ENCODE assay signal across 9 mouse cellular contexts in genomic region chrX:53610571-53610970, GRCm38 (mm10). TPM values are rescaled to one million over a fixed set of nuclear protein-coding genes. Genes with fewer than 3 reads are reported as not detected.
DNase-seq lines count a peak whose midpoint lies in the region; ATAC-seq and TF ChIP-seq lines count a peak whose summit lies in the region.
"Had no signal": no experiment of that assay in that cellular context is flagged by ENCODE, and none has a peak within 500 bp of the region (broad histone marks: within the 10 kb centered on the region; RNA-seq: fewer than 3 reads in every experiment).

No protein-coding gene starts in this region.

- ATAC-seq in hindbrain, embryonic 11.5 days (ENCODE audit: low FRiP score) = no peak
- no peak for ATAC-seq in hindbrain, embryonic 16.5 days
- ATAC-seq in megakaryocyte, adult 5-6 weeks (ENCODE audit: poor library complexity, severe bottlenecking) = peak; percentile 71

- no peaks in the 10 kb centered on the region for H3K9me3 ChIP-seq in hindbrain, embryonic 11.5 days (ENCODE audit: control insufficient read depth, low read length)
- H3K9me3 ChIP-seq in hindbrain, embryonic 16.5 days (ENCODE audit: control insufficient read depth, low read length) = no peaks in the 10 kb centered on the region
- no peaks in the 10 kb centered on the region for H3K9me3 ChIP-seq in MEL (replicated peaks; ENCODE audit: insufficient read depth, low read length)
- H3K9me3 ChIP-seq: megakaryocyte, embryonic 14.5 days had no signal

- 5% methylated on average over 3 of the region's 3 CpGs for WGBS in hindbrain, embryonic 11.5 days
- WGBS in hindbrain, embryonic 16.5 days = 3% methylated on average over 3 of the region's 3 CpGs

- peak in 2 of 3 experiments; percentile 41 to 59; a peak in 4 of 6 replicates for TF ChIP-seq CTCF in MEL (IDR thresholded peaks at IDR 0.05 in 2 of 3, conservative IDR thresholded peaks at IDR 0.05 in 1 of 3; ENCODE audit: control insufficient read depth in 1 of 3, insufficient read depth in 1 of 3, low read depth in 2 of 3, low read length in 3 of 3, poor library complexity in 1 of 3, severe bottlenecking in 1 of 3)

- TF ChIP-seq POLR2A in MEL (IDR thresholded peaks at IDR 0.05; ENCODE audit: control insufficient read depth in 1 of 2, insufficient read depth in 1 of 2, low read depth in 1 of 2, low read length in 2 of 2, poor library complexity in 1 of 2) = no peak

- no peak for TF ChIP-seq EP300 in MEL (IDR thresholded peaks at IDR 0.05; ENCODE audit: low read depth in 1 of 2, low read length in 2 of 2)

- H3K79me2 ChIP-seq in MEL (ENCODE audit: control insufficient read depth, insufficient read depth, low read length, poor library complexity) = no peaks in the 10 kb centered on the region

- no peak overlapping the region for H3K4me2 ChIP-seq in hindbrain, embryonic 11.5 days (replicated peaks; ENCODE audit: low read depth, low read length)
- H3K4me2 ChIP-seq in hindbrain, embryonic 16.5 days (ENCODE audit: low read length) = no peak overlapping the region

- H3K27ac ChIP-seq in hindbrain, embryonic 11.5 days (ENCODE audit: low read depth, low read length) = no peak overlapping the region
- H3K27ac ChIP-seq in hindbrain, embryonic 16.5 days (ENCODE audit: low read depth, low read length) = no peak overlapping the region
- no peak overlapping the region for H3K27ac ChIP-seq in MEL (ENCODE audit: control insufficient read depth, low read depth, low read length)

- no peaks in the 10 kb centered on the region for H3K36me3 ChIP-seq in hindbrain, embryonic 11.5 days (ENCODE audit: control insufficient read depth, insufficient read depth, low read length)
- H3K36me3 ChIP-seq in hindbrain, embryonic 16.5 days (ENCODE audit: control insufficient read depth, insufficient read depth, low read length) = no peaks in the 10 kb centered on the region
- no peaks in the 10 kb centered on the region for H3K36me3 ChIP-seq in MEL (ENCODE audit: control insufficient read depth in 1 of 2, insufficient read depth in 2 of 2, low read length in 2 of 2)

- no peak overlapping the region for H3K4me3 ChIP-seq in hindbrain, embryonic 11.5 days (ENCODE audit: low read depth, low read length)
- H3K4me3 ChIP-seq in hindbrain, embryonic 16.5 days (ENCODE audit: low read length) = no peak overlapping the region
- H3K4me3 ChIP-seq in MEL (ENCODE audit: control insufficient read depth in 1 of 2, insufficient read depth in 1 of 2, low read depth in 2 of 2, low read length in 2 of 2) = no peak overlapping the region
- H3K4me3 ChIP-seq: megakaryocyte, embryonic 14.5 days had no signal

- H3K4me1 ChIP-seq in hindbrain, embryonic 11.5 days (replicated peaks; ENCODE audit: control insufficient read depth, insufficient read depth, low read length) = no peaks in the 10 kb centered on the region
- no peaks in the 10 kb centered on the region for H3K4me1 ChIP-seq in hindbrain, embryonic 16.5 days (ENCODE audit: control insufficient read depth, insufficient read depth, low read depth, low read length)
- no peaks in the 10 kb centered on the region for H3K4me1 ChIP-seq in MEL (ENCODE audit: control insufficient read depth in 1 of 2, insufficient read depth in 2 of 2, low read length in 2 of 2)

- H3K9ac ChIP-seq in hindbrain, embryonic 11.5 days (ENCODE audit: low read depth, low read length) = no peak overlapping the region
- H3K9ac ChIP-seq in hindbrain, embryonic 16.5 days (ENCODE audit: low read depth, low read length) = no peak overlapping the region
- no peak overlapping the region for H3K9ac ChIP-seq in MEL (ENCODE audit: control insufficient read depth, low read depth, low read length, poor library complexity, severe bottlenecking)

- no peaks in the 10 kb centered on the region for H3K27me3 ChIP-seq in hindbrain, embryonic 11.5 days (ENCODE audit: control insufficient read depth, insufficient read depth, low read length)
- H3K27me3 ChIP-seq in hindbrain, embryonic 16.5 days (replicated peaks; ENCODE audit: control insufficient read depth, insufficient read depth, low read length) = no peaks in the 10 kb centered on the region
- no peaks in the 10 kb centered on the region for H3K27me3 ChIP-seq in MEL (ENCODE audit: control insufficient read depth in 1 of 2, insufficient read depth in 2 of 2, low read length in 2 of 2)
- H3K27me3 ChIP-seq: megakaryocyte, embryonic 14.5 days had no signal

- peak; percentile 65 for TF ChIP-seq RAD21 in MEL (IDR thresholded peaks at IDR 0.05; ENCODE audit: low read depth, low read length)

- peak; percentile 73 for DNase-seq in hindbrain, embryonic 11.5 days (ENCODE audit: low spot score)
- DNase-seq in MEL (ENCODE audit: low read depth, low spot score) = peak; percentile 49
- peak; percentile 79 for DNase-seq in cerebellum, adult 8-10 months
- DNase-seq in frontal cortex, postnatal 36 days (ENCODE audit: low spot score in 2 of 2) = peak; percentile 45 to 79
- peak; percentile 35 to 65 for DNase-seq in layer of hippocampus, adult 8-10 months (ENCODE audit: low spot score in 2 of 2)
- peak; percentile 8 for DNase-seq in testis, postnatal 14 days (ENCODE audit: low spot score)

TF ChIP-seq in MEL, 35 proteins besides CTCF, POLR2A, EP300 and RAD21:
- TF ChIP-seq USF2 (IDR thresholded peaks at IDR 0.05; ENCODE audit: borderline replicate concordance in 1 of 2, insufficient read depth in 1 of 2, low read depth in 1 of 2, low read length in 2 of 2) = no peak
- peak; percentile 34; the same call in 1 of the 2 replicates for TF ChIP-seq ZC3H11A (IDR thresholded peaks at IDR 0.05; ENCODE audit: low read depth, low read length)
- peak; percentile 66 for TF ChIP-seq SMC3 (IDR thresholded peaks at IDR 0.05; ENCODE audit: low read depth, low read length)

RNA-seq across cellular contexts. Expression of gene Gm14597, which starts 1.8 kb away (rescaled TPM):
- polyA plus RNA-seq in hindbrain, embryonic 11.5 days (2014; fragmentation: Nextera tagmentation; extraction: Ambion mirVana) = not detected in 2 replicates
- polyA plus RNA-seq in hindbrain, embryonic 16.5 days (2015; fragmentation: Nextera tagmentation; extraction: Ambion mirVana) = 0.63 TPM in 1 of 2 replicates, not detected in the other
- total RNA-seq in MEL (2012; rRNA removed) = not detected in 2 replicates
- not detected for polyA plus RNA-seq in MEL (2012; ENCODE audit: insufficient read depth in 1 of 2, insufficient read length in 2 of 2, low read depth in 1 of 2, low replicate concordance in 2 of 2, missing spikeins in 1 of 2)
- not detected for total RNA-seq in layer of hippocampus, adult 8-10 months (2022)
- not detected in 2 replicates for total RNA-seq in megakaryocyte, adult 5-6 weeks (2015)
- total RNA-seq in megakaryocyte, adult 5-6 weeks (2017) = not detected in 2 replicates

RNA-seq across cellular contexts. Expression of gene Rtl8c, which starts 2.7 kb away (rescaled TPM):
- polyA plus RNA-seq in hindbrain, embryonic 11.5 days (2014; fragmentation: Nextera tagmentation; extraction: Ambion mirVana) = 66.2 and 79.1 TPM in 2 replicates
- 213 and 235 TPM in 2 replicates for polyA plus RNA-seq in hindbrain, embryonic 16.5 days (2015; fragmentation: Nextera tagmentation; extraction: Ambion mirVana)
- total RNA-seq in MEL (2012; rRNA removed) = not detected in 2 replicates
- not detected for polyA plus RNA-seq in MEL (2012; ENCODE audit: insufficient read depth in 1 of 2, insufficient read length in 2 of 2, low read depth in 1 of 2, low replicate concordance in 2 of 2, missing spikeins in 1 of 2)
- total RNA-seq in layer of hippocampus, adult 8-10 months (2022) = 100 to 1,000 TPM; 174 to 229 (median 190) TPM
- 2.5 TPM in 1 of 2 replicates, not detected in the other for total RNA-seq in megakaryocyte, adult 5-6 weeks (2015)
- not detected in 2 replicates for total RNA-seq in megakaryocyte, adult 5-6 weeks (2017)

RNA-seq across cellular contexts. Expression of gene Rtl8a, which starts 32.9 kb away (rescaled TPM):
- polyA plus RNA-seq in hindbrain, embryonic 11.5 days (2014; fragmentation: Nextera tagmentation; extraction: Ambion mirVana) = 95.2 and 111 TPM in 2 replicates
- polyA plus RNA-seq in hindbrain, embryonic 16.5 days (2015; fragmentation: Nextera tagmentation; extraction: Ambion mirVana) = 223 and 232 TPM in 2 replicates
- total RNA-seq in MEL (2012; rRNA removed) = not detected in 2 replicates
- not detected for polyA plus RNA-seq in MEL (2012; ENCODE audit: insufficient read depth in 1 of 2, insufficient read length in 2 of 2, low read depth in 1 of 2, low replicate concordance in 2 of 2, missing spikeins in 1 of 2)
- total RNA-seq in layer of hippocampus, adult 8-10 months (2022) = 100 to 1,000 TPM; 171 to 286 (median 234) TPM
- total RNA-seq in megakaryocyte, adult 5-6 weeks (2015) = 7.3 and 7.4 TPM in 2 replicates
- 5.0 and 6.3 TPM in 2 replicates for total RNA-seq in megakaryocyte, adult 5-6 weeks (2017)

RNA-seq across cellular contexts. Expression of gene Rtl8b, which starts 59.6 kb away (rescaled TPM):
- 82.8 and 85.5 TPM in 2 replicates for polyA plus RNA-seq in hindbrain, embryonic 11.5 days (2014; fragmentation: Nextera tagmentation; extraction: Ambion mirVana)
- polyA plus RNA-seq in hindbrain, embryonic 16.5 days (2015; fragmentation: Nextera tagmentation; extraction: Ambion mirVana) = 179 and 188 TPM in 2 replicates
- not detected in 2 replicates for total RNA-seq in MEL (2012; rRNA removed)
- not detected for polyA plus RNA-seq in MEL (2012; ENCODE audit: insufficient read depth in 1 of 2, insufficient read length in 2 of 2, low read depth in 1 of 2, low replicate concordance in 2 of 2, missing spikeins in 1 of 2)
- 100 to 1,000 TPM; 166 to 180 (median 174) TPM for total RNA-seq in layer of hippocampus, adult 8-10 months (2022)
- 13.1 and 14.1 TPM in 2 replicates for total RNA-seq in megakaryocyte, adult 5-6 weeks (2015)
- 4.0 and 5.0 TPM in 2 replicates for total RNA-seq in megakaryocyte, adult 5-6 weeks (2017)

Comparison
In these comparisons a context has a peak if more than half of its experiments do, and no peak if none do; other contexts are left out.
1. DNase-seq: peak in every context shown above with its lines; median percentile 79 in cerebellum, adult 8-10 months; 73 in hindbrain, embryonic 11.5 days; 62 in frontal cortex, postnatal 36 days; 50 in layer of hippocampus, adult 8-10 months; 49 in MEL; 8 in testis, postnatal 14 days.
2. RNA of gene Rtl8c, which starts 2.7 kb away (total RNA-seq): 174 to 229 TPM in layer of hippocampus, adult 8-10 months; 2.5 TPM in megakaryocyte, adult 5-6 weeks and not detected in MEL; every median in the first group is over 10 times any median in the second.
3. RNA of gene Rtl8a, which starts 32.9 kb away (total RNA-seq): 171 to 286 TPM in layer of hippocampus, adult 8-10 months; 5.0 to 7.4 TPM in megakaryocyte, adult 5-6 weeks and not detected in MEL; every median in the first group is over 10 times any median in the second.